Mouse (Mus musculus): Measurements from ENCODE around the gene Cct8l1. TPM values are rescaled to one million over a fixed set of nuclear protein-coding genes. Genes with fewer than 3 reads are reported as not detected.

Gene Cct8l1
- not detected in 2 replicates for polyA plus RNA-seq (2012; ENCODE audit: low replicate concordance)

GRCm38 (mm10) chr5:25515767-25516166 lies at the start of gene Cct8l1:
Gene Cct8l1, plus strand, starts transcription at chr5:25516067.

GRCm38 (mm10) chr5:25498346-25498820 lies 17.5 kb upstream of the Cct8l1 start, which contains the start of gene Kmt2c:
Gene Kmt2c, minus strand, starts transcription at chr5:25498783.

Other genes starting within 250 kb of the Cct8l1 start
- 11.9 and 23.6 TPM in 2 replicates for gene Kmt2c, start 17.3 kb upstream of the Cct8l1 start, polyA plus RNA-seq (2012; ENCODE audit: low replicate concordance)
- 0.85 and 2.2 TPM in 2 replicates for gene Xrcc2, start 189.8 kb downstream of the Cct8l1 start, polyA plus RNA-seq (2012; ENCODE audit: low replicate concordance)
- gene Actr3b, start 243.9 kb downstream of the Cct8l1 start, polyA plus RNA-seq (2012; ENCODE audit: low replicate concordance), result 1.7 and 2.0 TPM in 2 replicates

Data from hematopoietic multipotent progenitor cell, adult 10-12 weeks (in vitro differentiated cells).